ENCODE assay signal across 17 mouse cellular contexts in genomic region chr8:47067121-47067520, GRCm38 (mm10).
"Had no signal": no experiment of that assay in that cellular context is flagged by ENCODE, and none has a peak within 500 bp of the region (broad histone marks: within the 10 kb centered on the region; RNA-seq: fewer than 3 reads in every experiment).

No protein-coding gene starts in this region.

- H3K27me3 ChIP-seq: midbrain, embryonic 12.5 days; neural tube, embryonic 13.5 days; neural tube, embryonic 15.5 days had no signal

- ATAC-seq: midbrain, embryonic 16.5 days had no signal

- H3K36me3 ChIP-seq: midbrain, embryonic 10.5 days; midbrain, embryonic 12.5 days; neural tube, embryonic 13.5 days; neural tube, embryonic 15.5 days had no signal

- H3K4me1 ChIP-seq: midbrain, embryonic 10.5 days; midbrain, embryonic 12.5 days; neural tube, embryonic 13.5 days; neural tube, embryonic 15.5 days had no signal

- DNase-seq: lung, adult 18-20 months; lung, embryonic 14.5 days; lung, postnatal 10 days; lung, postnatal 4 days; midbrain, embryonic 14.5 days; retina, postnatal 1 day; right cerebral cortex, adult 18-20 months; spleen, adult 18-20 months; thymus, adult 18-20 months; thymus, postnatal 14 days; thymus, postnatal 36 days had no signal

- H3K4me2 ChIP-seq: lung, embryonic 14.5 days; midbrain, embryonic 12.5 days; neural tube, embryonic 13.5 days; neural tube, embryonic 15.5 days had no signal

- H3K9me3 ChIP-seq: midbrain, embryonic 10.5 days; midbrain, embryonic 12.5 days; neural tube, embryonic 13.5 days; neural tube, embryonic 15.5 days had no signal

- H3K27ac ChIP-seq: midbrain, embryonic 10.5 days; midbrain, embryonic 12.5 days; neural tube, embryonic 13.5 days; neural tube, embryonic 15.5 days had no signal

- H3K4me3 ChIP-seq: midbrain, embryonic 10.5 days; midbrain, embryonic 12.5 days; myocyte; neural tube, embryonic 13.5 days; neural tube, embryonic 15.5 days had no signal

- H3K9ac ChIP-seq: lung, embryonic 14.5 days; midbrain, embryonic 12.5 days; neural tube, embryonic 13.5 days; neural tube, embryonic 15.5 days had no signal
